Mouse (Mus musculus): ENCODE results near the gene Dlx3. TPM values are rescaled to one million over a fixed set of nuclear protein-coding genes. Genes with fewer than 3 reads are reported as not detected.
A peak's percentile ranks its signal among the peaks of the same experiment; 100 is the strongest.

Dlx3 gene
- total RNA-seq, 1 experiment from 2014 or later: not detected

DNA sequence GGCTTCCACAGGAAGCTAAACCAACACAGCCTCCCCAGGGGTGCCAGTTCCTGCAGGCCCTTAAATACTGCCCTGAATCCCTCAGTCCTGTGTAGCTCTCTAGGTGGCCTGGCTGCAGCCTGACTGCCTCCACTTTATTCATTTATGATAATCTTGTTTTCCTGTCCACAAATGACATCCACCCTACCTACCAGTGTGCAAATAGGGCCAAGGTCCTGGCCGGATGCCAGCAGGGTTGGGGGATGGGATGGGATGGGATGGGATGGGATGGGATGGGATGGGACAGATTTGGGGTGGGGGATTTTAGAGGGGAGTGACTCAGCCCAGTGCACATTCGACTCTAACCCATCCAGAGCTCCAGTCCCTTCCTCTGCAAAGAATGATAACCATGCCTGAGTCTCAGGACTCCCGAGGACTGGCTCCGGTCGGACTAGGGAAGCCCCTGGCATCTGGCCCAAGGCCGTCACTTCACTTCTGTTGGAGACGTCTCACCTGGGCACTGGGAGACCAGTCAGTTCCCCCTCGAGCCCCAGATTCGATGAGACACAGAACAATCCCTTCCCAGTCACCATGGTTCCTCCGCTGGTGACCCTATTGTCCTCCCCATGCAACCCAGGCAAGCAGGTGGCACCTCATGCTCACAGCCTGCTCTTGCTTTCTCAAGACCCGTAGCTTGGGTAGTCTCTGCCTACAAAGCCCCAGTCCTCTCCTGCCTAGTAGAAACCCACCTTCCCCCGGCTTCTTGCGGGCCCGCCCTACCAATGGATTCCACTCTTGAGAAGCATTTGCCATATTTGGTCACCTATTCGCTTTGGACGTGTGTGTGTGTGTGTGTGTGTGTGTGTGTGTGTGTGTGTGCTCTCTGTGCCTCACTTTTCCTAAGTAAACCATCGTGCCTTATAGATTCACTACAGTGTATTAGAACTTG, 32.4 kb upstream of the Dlx3 start:
- no peak for ATAC-seq (replicated peaks; ENCODE audit: low read depth, poor library complexity, severe bottlenecking)

DNA sequence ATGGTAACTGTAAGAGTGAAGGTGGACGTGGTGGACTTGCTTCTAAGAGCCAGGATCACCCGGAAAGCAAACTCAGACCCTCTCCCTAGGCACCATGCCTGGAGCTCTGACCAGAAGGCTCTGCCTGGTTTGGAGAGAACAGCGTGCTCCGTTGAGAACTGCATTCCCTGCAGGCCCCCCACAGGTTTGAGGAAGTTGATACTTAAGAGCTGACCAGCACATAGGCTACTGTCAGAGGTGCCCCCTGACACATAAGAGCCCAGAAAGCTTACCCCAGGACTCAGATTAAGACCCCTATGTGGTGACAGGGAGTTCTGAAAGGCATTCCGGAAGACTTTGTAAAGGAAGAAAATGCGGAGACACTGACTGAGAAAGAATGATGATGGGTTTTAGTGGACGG, 31.6 kb upstream of the Dlx3 start:
- ATAC-seq (replicated peaks; ENCODE audit: low read depth, poor library complexity, severe bottlenecking): no peak

GRCm38 (mm10) chr11:95088857-95089779, 30.8 kb upstream of the Dlx3 start:
- peak; percentile 42; the same call in 1 of the 2 replicates for ATAC-seq (replicated peaks; ENCODE audit: low read depth, poor library complexity, severe bottlenecking)

DNA sequence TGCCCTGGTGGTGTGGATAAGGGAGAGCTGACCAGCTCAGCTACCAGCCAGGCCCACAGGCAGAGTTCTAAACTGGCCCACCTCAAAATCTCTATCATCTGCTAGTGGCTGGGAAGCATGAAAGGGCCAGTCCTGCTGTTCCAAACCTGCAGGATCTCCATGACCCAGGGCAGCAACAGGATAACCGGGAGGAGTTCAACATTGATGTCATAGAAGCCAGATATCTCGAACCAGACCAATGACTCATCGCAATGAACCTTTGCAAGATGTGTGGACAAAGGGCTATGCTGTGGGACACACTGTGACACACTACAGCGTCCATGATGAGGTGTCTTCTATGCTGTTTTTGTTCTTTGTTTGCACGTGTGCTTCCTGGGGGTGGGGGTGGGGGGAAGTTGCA, 26.8 kb upstream of the Dlx3 start:
- no peak for ATAC-seq (replicated peaks; ENCODE audit: low read depth, poor library complexity, severe bottlenecking)

GRCm38 (mm10) chr11:95095596-95095995, 24.3 kb upstream of the Dlx3 start:
- ATAC-seq (replicated peaks; ENCODE audit: low read depth, poor library complexity, severe bottlenecking): no peak

- ATAC-seq (replicated peaks; ENCODE audit: low read depth, poor library complexity, severe bottlenecking): no peak
Observed at GRCm38 (mm10) chr11:95096608-95097373, 23.1 kb upstream of the Dlx3 start.

- ATAC-seq (replicated peaks; ENCODE audit: low read depth, poor library complexity, severe bottlenecking): no peak
Observed at GRCm38 (mm10) chr11:95097889-95098288, 22.0 kb upstream of the Dlx3 start.

DNA sequence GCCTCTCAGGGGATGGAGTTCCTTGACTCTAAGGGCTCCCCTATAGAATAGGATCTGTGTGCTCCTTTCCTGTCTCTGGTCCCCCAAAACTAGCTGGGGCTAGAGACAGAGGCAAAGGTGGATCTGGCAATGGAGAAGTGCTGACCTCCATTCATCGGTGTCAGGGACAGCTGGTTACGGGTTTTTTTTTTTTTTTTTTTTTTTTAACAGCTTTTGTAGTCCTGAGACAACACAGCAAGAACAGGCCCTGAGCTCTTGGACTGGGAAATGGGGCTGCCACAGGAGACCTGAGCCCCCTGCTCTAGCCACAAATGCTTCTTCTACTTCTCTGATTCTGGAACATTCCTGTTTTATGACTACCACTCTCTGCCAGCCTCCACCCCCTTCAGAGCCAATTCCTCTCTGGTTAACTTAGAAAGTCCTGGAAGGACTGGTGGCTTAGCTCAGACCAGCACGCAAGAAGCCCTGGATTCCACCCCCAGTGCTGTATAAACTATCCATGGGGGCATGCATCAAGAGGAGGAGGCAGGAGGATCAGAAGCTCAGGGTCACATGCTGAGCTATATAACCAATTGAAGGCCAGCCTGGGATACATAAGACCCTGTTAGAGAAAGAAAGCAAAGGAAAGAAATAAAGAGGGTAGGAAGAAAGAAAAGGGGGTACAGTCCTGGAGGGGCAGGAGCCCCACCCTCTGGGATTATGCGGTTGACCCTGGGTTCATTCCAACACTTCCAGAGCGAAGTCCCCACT, 21.4 kb upstream of the Dlx3 start:
- no peak for ATAC-seq (replicated peaks; ENCODE audit: low read depth, poor library complexity, severe bottlenecking)

- ATAC-seq (replicated peaks; ENCODE audit: low read depth, poor library complexity, severe bottlenecking): no peak
Observed at GRCm38 (mm10) chr11:95100393-95100792, 19.5 kb upstream of the Dlx3 start.

GRCm38 (mm10) chr11:95101071-95101788, 18.7 kb upstream of the Dlx3 start:
- ATAC-seq (replicated peaks; ENCODE audit: low read depth, poor library complexity, severe bottlenecking): peak; percentile 33

GRCm38 (mm10) chr11:95102161-95102904, 17.6 kb upstream of the Dlx3 start:
- no peak for ATAC-seq (replicated peaks; ENCODE audit: low read depth, poor library complexity, severe bottlenecking)

GRCm38 (mm10) chr11:95104266-95104665, 15.7 kb upstream of the Dlx3 start:
- ATAC-seq (replicated peaks; ENCODE audit: low read depth, poor library complexity, severe bottlenecking): peak; percentile 70

GRCm38 (mm10) chr11:95105274-95105874, 14.5 kb upstream of the Dlx3 start:
- no peak for ATAC-seq (replicated peaks; ENCODE audit: low read depth, poor library complexity, severe bottlenecking)

GRCm38 (mm10) chr11:95106440-95107236, 13.3 kb upstream of the Dlx3 start:
- ATAC-seq (replicated peaks; ENCODE audit: low read depth, poor library complexity, severe bottlenecking): peak; percentile 64

DNA sequence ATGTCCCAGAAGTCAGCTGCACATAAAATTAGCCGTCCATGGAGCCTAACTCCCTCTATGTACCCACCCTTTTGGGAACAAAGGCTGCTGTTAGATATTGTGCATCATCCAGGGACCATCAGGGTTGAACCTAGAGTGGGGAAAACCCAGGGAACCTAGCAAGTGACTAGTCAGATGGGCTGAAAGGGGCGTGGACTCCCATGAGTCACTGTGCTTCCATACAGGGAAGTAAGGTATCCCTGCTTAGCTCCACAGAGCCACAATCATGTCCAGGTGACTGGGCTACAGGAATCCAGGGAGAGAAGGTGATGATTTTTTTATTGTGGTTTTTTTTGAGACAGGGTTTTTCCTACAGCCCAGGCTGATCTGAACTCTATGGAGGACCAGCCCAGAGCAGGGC, 10.9 kb upstream of the Dlx3 start:
- ATAC-seq (replicated peaks; ENCODE audit: low read depth, poor library complexity, severe bottlenecking): no peak

- ATAC-seq (replicated peaks; ENCODE audit: low read depth, poor library complexity, severe bottlenecking): no peak
Observed at GRCm38 (mm10) chr11:95110081-95110480, 9.8 kb upstream of the Dlx3 start.

DNA sequence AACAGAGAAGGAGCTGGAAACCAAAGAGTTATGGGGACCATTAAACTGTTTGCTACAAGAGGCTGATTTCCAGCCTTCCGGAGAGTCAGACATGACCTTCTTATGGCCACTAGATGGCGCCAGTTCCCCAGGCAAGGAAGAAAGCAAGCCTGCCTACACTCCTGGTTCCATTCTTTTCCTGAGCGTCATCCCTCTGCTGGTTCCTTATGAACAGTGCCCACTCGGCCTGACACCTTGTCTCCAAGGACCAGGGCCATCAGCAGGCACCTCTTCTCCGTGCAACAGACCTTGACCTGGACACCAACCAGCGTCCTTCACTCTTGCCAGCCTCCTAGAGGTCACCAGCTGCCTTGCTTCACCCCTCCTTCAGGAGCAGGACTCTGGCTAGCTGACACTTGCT, 2.9 kb upstream of the Dlx3 start:
- ATAC-seq (replicated peaks; ENCODE audit: low read depth, poor library complexity, severe bottlenecking): peak; percentile 76
